Mouse (Mus musculus): ENCODE results near the gene 4922502D21Rik. TPM values are rescaled to one million over a fixed set of nuclear protein-coding genes. Genes with fewer than 3 reads are reported as not detected.

4922502D21Rik gene
- polyA plus RNA-seq (2014; fragmentation: Nextera tagmentation; extraction: Ambion mirVana): not detected in 2 replicates

GRCm38 (mm10) chr6:129331610-129332009, at the start of gene 4922502D21Rik:
TSS of gene 4922502D21Rik (minus strand) at chr6:129331796.
- WGBS: 50% methylated on average over 11 of the region's 11 CpGs
- H3K9me3 ChIP-seq (ENCODE audit: control insufficient read depth, low read length): no peaks in the 10 kb centered on the region
- DNase-seq (ENCODE audit: low spot score) (no peak), ATAC-seq (replicated peaks; ENCODE audit: low FRiP score) (no peak)
- H3K4me2 ChIP-seq: no peak within 1 kb of the TSS
- H3K36me3 ChIP-seq (ENCODE audit: control insufficient read depth, insufficient read depth, low read length): no peaks in the 10 kb centered on the region
- H3K9ac ChIP-seq (ENCODE audit: low read depth, low read length): no peak within 1 kb of the TSS
- no peaks in the 10 kb centered on the region for H3K27me3 ChIP-seq (replicated peaks; ENCODE audit: control insufficient read depth, insufficient read depth, low read length)
- no peak within 1 kb of the TSS for H3K4me3 ChIP-seq (ENCODE audit: low read depth, low read length)
- H3K4me1 ChIP-seq (replicated peaks; ENCODE audit: control insufficient read depth, insufficient read depth, low read length): no peaks in the 10 kb centered on the region
- H3K27ac ChIP-seq (ENCODE audit: low read depth, low read length): no peak within 1 kb of the TSS

DNA sequence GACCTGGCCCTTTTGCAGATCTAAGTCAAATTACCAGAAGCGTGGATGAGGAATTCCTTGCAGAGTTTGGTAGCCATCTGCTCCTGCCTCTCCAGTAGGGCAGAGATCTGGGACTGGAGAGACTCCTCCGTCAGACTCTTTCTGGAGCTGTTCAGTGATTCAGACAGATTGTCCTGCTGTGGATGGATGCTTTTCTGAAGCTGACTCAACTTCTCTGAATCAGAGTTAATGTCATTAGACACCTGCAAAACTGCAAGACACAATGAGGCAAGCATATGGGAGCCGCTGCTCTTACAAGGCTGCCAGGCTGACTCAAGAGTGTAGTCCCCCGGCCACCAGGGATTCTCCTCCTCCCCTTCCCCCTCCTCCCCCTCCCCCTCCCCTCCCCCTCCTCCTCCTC, 48.9 kb upstream of the 4922502D21Rik start:
- H3K27me3 ChIP-seq (replicated peaks; ENCODE audit: control insufficient read depth, insufficient read depth, low read length): no peaks in the 10 kb centered on the region
- H3K4me3 ChIP-seq (ENCODE audit: low read depth, low read length): no peak overlapping the region
- no peaks in the 10 kb centered on the region for H3K9me3 ChIP-seq (ENCODE audit: control insufficient read depth, low read length)
- H3K9ac ChIP-seq (ENCODE audit: low read depth, low read length): no peak overlapping the region
- H3K4me2 ChIP-seq: no peak overlapping the region
- H3K4me1 ChIP-seq (replicated peaks; ENCODE audit: control insufficient read depth, insufficient read depth, low read length): no peaks in the 10 kb centered on the region
- no peak for ATAC-seq (replicated peaks; ENCODE audit: low FRiP score)
- no peak for DNase-seq (ENCODE audit: low spot score)
- H3K36me3 ChIP-seq (ENCODE audit: control insufficient read depth, insufficient read depth, low read length): no peaks in the 10 kb centered on the region
- 70% methylated on average over 4 of the region's 4 CpGs for WGBS
- H3K27ac ChIP-seq (ENCODE audit: low read depth, low read length): no peak overlapping the region

- no peaks in the 10 kb centered on the region for H3K4me1 ChIP-seq (replicated peaks; ENCODE audit: control insufficient read depth, insufficient read depth, low read length)
- no peak for ATAC-seq (replicated peaks; ENCODE audit: low FRiP score)
- WGBS: 51% methylated on average over 2 of the region's 2 CpGs
- no peak overlapping the region for H3K4me2 ChIP-seq
- no peak overlapping the region for H3K9ac ChIP-seq (ENCODE audit: low read depth, low read length)
- H3K36me3 ChIP-seq (ENCODE audit: control insufficient read depth, insufficient read depth, low read length): no peaks in the 10 kb centered on the region
- H3K4me3 ChIP-seq (ENCODE audit: low read depth, low read length): no peak overlapping the region
- no peaks in the 10 kb centered on the region for H3K9me3 ChIP-seq (ENCODE audit: control insufficient read depth, low read length)
- no peak overlapping the region for H3K27ac ChIP-seq (ENCODE audit: low read depth, low read length)
- DNase-seq (ENCODE audit: low spot score): no peak
- H3K27me3 ChIP-seq (replicated peaks; ENCODE audit: control insufficient read depth, insufficient read depth, low read length): no peaks in the 10 kb centered on the region
Observed at GRCm38 (mm10) chr6:129374937-129375471, 43.4 kb upstream of the 4922502D21Rik start.

DNA sequence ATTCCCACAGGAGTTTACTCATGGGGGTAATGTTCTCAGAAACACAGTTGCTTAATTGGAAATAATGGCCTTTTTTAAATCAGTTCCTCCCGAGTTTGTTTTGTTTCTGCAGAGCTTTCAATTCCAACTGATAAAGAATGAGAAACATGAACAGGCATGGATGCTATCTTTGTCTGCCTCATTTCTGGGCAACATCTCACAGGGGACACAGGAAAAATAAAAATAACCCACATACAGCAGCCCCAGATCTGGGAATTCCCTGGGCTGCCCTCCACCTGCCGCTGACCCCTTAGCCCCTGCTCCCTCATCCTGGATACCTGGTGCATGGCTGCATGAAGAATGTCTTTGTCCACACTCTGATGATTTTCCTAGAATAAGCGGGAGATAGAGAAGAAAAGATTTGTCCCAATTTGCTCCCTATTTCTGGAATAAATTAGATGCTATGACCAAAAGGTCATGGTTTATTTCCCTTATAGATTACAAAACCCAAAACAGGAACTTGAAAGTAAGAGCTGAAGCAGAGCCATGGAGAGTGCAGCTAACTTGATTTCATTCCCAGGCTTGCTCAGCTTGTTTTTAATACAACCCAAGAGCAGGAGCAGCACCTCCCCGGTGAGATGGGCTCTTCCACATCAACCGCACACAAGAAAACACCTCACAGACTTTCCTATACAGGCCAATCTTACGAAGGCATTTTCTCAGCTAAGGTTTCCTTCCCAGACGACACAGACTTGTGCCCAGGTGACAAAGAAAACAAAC, 38.0 kb upstream of the 4922502D21Rik start:
- no peak overlapping the region for H3K27ac ChIP-seq (ENCODE audit: low read depth, low read length)
- ATAC-seq (replicated peaks; ENCODE audit: low FRiP score) (no peak), DNase-seq (ENCODE audit: low spot score) (no peak)
- H3K4me2 ChIP-seq: no peak overlapping the region
- H3K36me3 ChIP-seq (ENCODE audit: control insufficient read depth, insufficient read depth, low read length): no peaks in the 10 kb centered on the region
- H3K9me3 ChIP-seq (ENCODE audit: control insufficient read depth, low read length): no peaks in the 10 kb centered on the region
- H3K9ac ChIP-seq (ENCODE audit: low read depth, low read length): no peak overlapping the region
- H3K4me3 ChIP-seq (ENCODE audit: low read depth, low read length): no peak overlapping the region
- WGBS: 64% methylated on average over 7 of the region's 7 CpGs
- no peaks in the 10 kb centered on the region for H3K4me1 ChIP-seq (replicated peaks; ENCODE audit: control insufficient read depth, insufficient read depth, low read length)
- H3K27me3 ChIP-seq (replicated peaks; ENCODE audit: control insufficient read depth, insufficient read depth, low read length): no peaks in the 10 kb centered on the region

- no peaks in the 10 kb centered on the region for H3K4me1 ChIP-seq (replicated peaks; ENCODE audit: control insufficient read depth, insufficient read depth, low read length)
- no peaks in the 10 kb centered on the region for H3K36me3 ChIP-seq (ENCODE audit: control insufficient read depth, insufficient read depth, low read length)
- no peak overlapping the region for H3K4me3 ChIP-seq (ENCODE audit: low read depth, low read length)
- H3K9ac ChIP-seq (ENCODE audit: low read depth, low read length): no peak overlapping the region
- WGBS: 16% methylated on average over 6 of the region's 6 CpGs
- no peak overlapping the region for H3K27ac ChIP-seq (ENCODE audit: low read depth, low read length)
- H3K4me2 ChIP-seq: no peak overlapping the region
- DNase-seq (ENCODE audit: low spot score): no peak
- peak; percentile 64 for ATAC-seq (replicated peaks; ENCODE audit: low FRiP score)
- no peaks in the 10 kb centered on the region for H3K27me3 ChIP-seq (replicated peaks; ENCODE audit: control insufficient read depth, insufficient read depth, low read length)
- no peaks in the 10 kb centered on the region for H3K9me3 ChIP-seq (ENCODE audit: control insufficient read depth, low read length)
Observed at GRCm38 (mm10) chr6:129365959-129366359, 34.4 kb upstream of the 4922502D21Rik start.

DNA sequence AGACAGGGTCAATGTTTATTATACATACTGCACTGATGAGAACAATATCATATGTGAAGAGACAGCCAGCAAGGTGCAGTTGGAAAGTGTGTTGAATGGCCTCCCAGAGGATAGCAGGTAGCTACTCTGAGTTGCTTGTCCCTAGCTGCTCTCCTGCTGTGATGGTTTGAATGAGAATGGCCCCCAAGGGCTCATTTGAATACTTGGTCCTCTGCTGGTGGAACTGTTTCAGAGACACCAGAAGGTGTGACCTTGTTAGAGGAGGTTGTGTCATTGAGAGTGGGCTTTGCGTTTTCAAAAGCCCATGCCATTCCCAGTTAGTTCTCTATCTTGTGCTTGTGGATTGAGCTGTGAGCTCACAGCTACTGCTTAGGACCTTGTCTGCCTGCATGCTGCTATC, 32.3 kb upstream of the 4922502D21Rik start:
- DNase-seq (ENCODE audit: low spot score) (no peak), ATAC-seq (replicated peaks; ENCODE audit: low FRiP score) (no peak)
- no peak overlapping the region for H3K4me2 ChIP-seq
- no peak overlapping the region for H3K4me3 ChIP-seq (ENCODE audit: low read depth, low read length)
- no peaks in the 10 kb centered on the region for H3K9me3 ChIP-seq (ENCODE audit: control insufficient read depth, low read length)
- H3K9ac ChIP-seq (ENCODE audit: low read depth, low read length): no peak overlapping the region
- no peaks in the 10 kb centered on the region for H3K27me3 ChIP-seq (replicated peaks; ENCODE audit: control insufficient read depth, insufficient read depth, low read length)
- 32% methylated on average over 1 of the region's 1 CpGs for WGBS
- no peak overlapping the region for H3K27ac ChIP-seq (ENCODE audit: low read depth, low read length)
- no peaks in the 10 kb centered on the region for H3K4me1 ChIP-seq (replicated peaks; ENCODE audit: control insufficient read depth, insufficient read depth, low read length)
- no peaks in the 10 kb centered on the region for H3K36me3 ChIP-seq (ENCODE audit: control insufficient read depth, insufficient read depth, low read length)

GRCm38 (mm10) chr6:129359515-129359914, 27.9 kb upstream of the 4922502D21Rik start:
- Histone ChIP-seq H3K4me1 (replicated peaks; ENCODE audit: control insufficient read depth, insufficient read depth, low read length) (no peaks in the 10 kb centered on the region), H3K9ac (ENCODE audit: low read depth, low read length) (no peak overlapping the region), H3K4me2 (no peak overlapping the region), H3K4me3 (ENCODE audit: low read depth, low read length) (no peak overlapping the region), H3K27ac (ENCODE audit: low read depth, low read length) (no peak overlapping the region), H3K36me3 (ENCODE audit: control insufficient read depth, insufficient read depth, low read length) (no peaks in the 10 kb centered on the region), H3K27me3 (replicated peaks; ENCODE audit: control insufficient read depth, insufficient read depth, low read length) (no peaks in the 10 kb centered on the region), H3K9me3 (ENCODE audit: control insufficient read depth, low read length) (no peaks in the 10 kb centered on the region)
- ATAC-seq (replicated peaks; ENCODE audit: low FRiP score): no peak
- 86% methylated on average over 2 of the region's 2 CpGs for WGBS
- no peak for DNase-seq (ENCODE audit: low spot score)

DNA sequence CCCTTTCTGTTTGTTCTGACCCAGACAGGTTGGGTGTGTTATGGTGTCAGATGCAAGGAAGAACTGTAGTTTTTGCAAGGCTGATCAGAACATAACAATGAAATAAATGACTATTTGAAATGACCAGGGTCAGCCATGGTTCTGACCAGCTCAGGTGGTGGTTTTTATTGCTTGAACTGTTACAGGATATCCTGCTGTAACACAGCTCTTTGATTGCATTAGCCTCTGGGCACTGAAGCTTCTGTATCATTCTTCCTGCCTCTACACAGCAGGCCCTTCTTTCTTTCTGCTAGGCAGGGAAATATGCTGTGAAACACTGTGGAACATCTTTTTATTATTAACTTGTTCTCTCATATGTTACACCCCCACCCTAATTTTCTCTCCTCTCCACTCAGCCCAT, 24.8 kb upstream of the 4922502D21Rik start:
- Histone ChIP-seq H3K9me3 (ENCODE audit: control insufficient read depth, low read length) (no peaks in the 10 kb centered on the region), H3K27me3 (replicated peaks; ENCODE audit: control insufficient read depth, insufficient read depth, low read length) (no peaks in the 10 kb centered on the region), H3K4me3 (ENCODE audit: low read depth, low read length) (no peak overlapping the region), H3K36me3 (ENCODE audit: control insufficient read depth, insufficient read depth, low read length) (no peaks in the 10 kb centered on the region), H3K27ac (ENCODE audit: low read depth, low read length) (no peak overlapping the region), H3K4me1 (replicated peaks; ENCODE audit: control insufficient read depth, insufficient read depth, low read length) (no peaks in the 10 kb centered on the region), H3K4me2 (no peak overlapping the region), H3K9ac (ENCODE audit: low read depth, low read length) (no peak overlapping the region)
- ATAC-seq (replicated peaks; ENCODE audit: low FRiP score): no peak
- no peak for DNase-seq (ENCODE audit: low spot score)

GRCm38 (mm10) chr6:129355774-129356173, 24.2 kb upstream of the 4922502D21Rik start:
- DNase-seq (ENCODE audit: low spot score) (no peak), ATAC-seq (replicated peaks; ENCODE audit: low FRiP score) (no peak)
- H3K36me3 ChIP-seq (ENCODE audit: control insufficient read depth, insufficient read depth, low read length): no peaks in the 10 kb centered on the region
- H3K9me3 ChIP-seq (ENCODE audit: control insufficient read depth, low read length): no peaks in the 10 kb centered on the region
- no peak overlapping the region for H3K4me2 ChIP-seq
- H3K9ac ChIP-seq (ENCODE audit: low read depth, low read length): no peak overlapping the region
- H3K27me3 ChIP-seq (replicated peaks; ENCODE audit: control insufficient read depth, insufficient read depth, low read length): no peaks in the 10 kb centered on the region
- no peak overlapping the region for H3K27ac ChIP-seq (ENCODE audit: low read depth, low read length)
- WGBS: 89% methylated on average over 2 of the region's 2 CpGs
- H3K4me3 ChIP-seq (ENCODE audit: low read depth, low read length): no peak overlapping the region
- no peaks in the 10 kb centered on the region for H3K4me1 ChIP-seq (replicated peaks; ENCODE audit: control insufficient read depth, insufficient read depth, low read length)

Measured in liver, embryonic 11.5 days (tissue).